Mouse (Mus musculus): ENCODE results near the gene Pitpna. TPM values are rescaled to one million over a fixed set of nuclear protein-coding genes. Genes with fewer than 3 reads are reported as not detected.
A peak's percentile ranks its signal among the peaks of the same experiment; 100 is the strongest.

Gene Pitpna
- total and polyA plus RNA-seq, 2 experiments from 2014 or later = 90.7 to 109 TPM

GRCm38 (mm10) chr11:75644684-75645083 is 56.8 kb downstream of the Pitpna start:
- no peak for DNase-seq (ENCODE audit: low spot score)
- no peak for ATAC-seq
- WGBS = 88% methylated on average over 9 of the region's 9 CpGs

GRCm38 (mm10) chr11:75647681-75648211 is 59.8 kb downstream of the Pitpna start:
- no peak overlapping the region for H3K4me2 ChIP-seq (ENCODE audit: low read depth, low read length)
- ATAC-seq (peak; percentile 89), DNase-seq (ENCODE audit: low spot score) (peak; percentile 80)
- WGBS = 39% methylated on average over 6 of the region's 6 CpGs
- H3K36me3 ChIP-seq (ENCODE audit: insufficient read depth, low read length) = 0 out of 2 replicates have a peak, but pooled peaks cover 4% of the 10 kb centered on the region
- no peaks in the 10 kb centered on the region for H3K27me3 ChIP-seq (ENCODE audit: insufficient read depth, low read length)
- H3K9me3 ChIP-seq (ENCODE audit: low read length) = no peaks in the 10 kb centered on the region
- no peak overlapping the region for H3K4me3 ChIP-seq (ENCODE audit: low read length)
- H3K9ac ChIP-seq (replicated peaks; ENCODE audit: low read length) = 0 out of 2 replicates have a peak overlapping the region, but pooled peaks have one; percentile 9
- peaks cover 5% of the 10 kb centered on the region for H3K4me1 ChIP-seq (ENCODE audit: insufficient read depth, low read length)
- TF ChIP-seq CTCF (IDR thresholded peaks at IDR 0.05; ENCODE audit: low read depth) = no peak
- peak overlapping the region; percentile 27; the same call in 1 of the 2 replicates for H3K27ac ChIP-seq

More at GRCm38 (mm10) chr11:75644684-75645083, 56.8 kb downstream of the Pitpna start:
- Histone ChIP-seq H3K9ac (replicated peaks; ENCODE audit: low read length) (no peak overlapping the region), H3K4me3 (ENCODE audit: low read length) (no peak overlapping the region), H3K4me1 (ENCODE audit: insufficient read depth, low read length) (no peaks in the 10 kb centered on the region), H3K27ac (no peak overlapping the region), H3K4me2 (ENCODE audit: low read depth, low read length) (no peak overlapping the region), H3K9me3 (ENCODE audit: low read length) (no peaks in the 10 kb centered on the region), H3K27me3 (ENCODE audit: insufficient read depth, low read length) (no peaks in the 10 kb centered on the region), H3K36me3 (ENCODE audit: insufficient read depth, low read length) (0 out of 2 replicates have a peak, but pooled peaks cover 4% of the 10 kb centered on the region)
- no peak for TF ChIP-seq CTCF (IDR thresholded peaks at IDR 0.05; ENCODE audit: low read depth)

GRCm38 (mm10) chr11:75649155-75649561 is 61.3 kb downstream of the Pitpna start:
- WGBS = 92% methylated on average over 4 of the region's 4 CpGs
- Histone ChIP-seq H3K36me3 (ENCODE audit: insufficient read depth, low read length) (no peaks in the 10 kb centered on the region), H3K4me3 (ENCODE audit: low read length) (no peak overlapping the region), H3K9ac (replicated peaks; ENCODE audit: low read length) (no peak overlapping the region), H3K27me3 (ENCODE audit: insufficient read depth, low read length) (no peaks in the 10 kb centered on the region), H3K9me3 (ENCODE audit: low read length) (no peaks in the 10 kb centered on the region), H3K4me2 (ENCODE audit: low read depth, low read length) (no peak overlapping the region), H3K4me1 (ENCODE audit: insufficient read depth, low read length) (peaks cover 9% of the 10 kb centered on the region), H3K27ac (peak overlapping the region; percentile 29; the same call in 1 of the 2 replicates)
- DNase-seq (ENCODE audit: low spot score) (no peak), ATAC-seq (no peak)
- no peak for TF ChIP-seq CTCF (IDR thresholded peaks at IDR 0.05; ENCODE audit: low read depth)

GRCm38 (mm10) chr11:75650311-75650710 is 62.4 kb downstream of the Pitpna start, which contains the start of gene Myo1c:
TSS of gene Myo1c (plus strand) at chr11:75650504.
- WGBS = 71% methylated on average over 7 of the region's 7 CpGs
- H3K9ac ChIP-seq (replicated peaks; ENCODE audit: low read length) = peak within 1 kb of the TSS; percentile 72
- ATAC-seq = no peak

DNA sequence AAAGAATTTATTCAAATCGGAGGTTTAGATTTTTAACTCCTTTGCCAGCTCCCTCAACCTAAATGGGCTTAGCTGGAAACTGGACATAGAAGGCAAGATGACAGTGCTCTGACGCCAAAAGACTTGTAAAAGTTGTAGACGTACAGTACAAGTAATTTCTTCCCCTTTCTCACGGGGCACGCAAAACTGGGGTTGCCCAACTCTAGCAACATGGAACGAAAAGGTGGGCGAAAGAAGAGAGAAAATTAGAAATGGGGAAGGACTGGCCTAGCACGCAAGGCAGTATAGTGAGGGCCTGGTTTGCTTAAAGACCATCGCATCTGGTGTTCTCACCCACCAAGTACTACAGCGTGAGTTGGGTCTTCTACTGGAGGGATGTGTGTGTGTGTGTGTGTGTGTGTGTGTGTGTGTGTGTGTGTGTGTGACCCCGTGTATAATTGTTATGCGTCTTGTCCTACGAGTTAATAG is 63.1 kb downstream of the Pitpna start:
- TF ChIP-seq CTCF (IDR thresholded peaks at IDR 0.05; ENCODE audit: low read depth) = no peak
- ATAC-seq (no peak), DNase-seq (ENCODE audit: low spot score) (no peak)
- Histone ChIP-seq H3K9me3 (ENCODE audit: low read length) (no peaks in the 10 kb centered on the region), H3K36me3 (ENCODE audit: insufficient read depth, low read length) (no peaks in the 10 kb centered on the region), H3K4me1 (ENCODE audit: insufficient read depth, low read length) (peaks cover 14% of the 10 kb centered on the region), H3K9ac (replicated peaks; ENCODE audit: low read length) (peak overlapping the region; percentile 72), H3K27me3 (ENCODE audit: insufficient read depth, low read length) (no peaks in the 10 kb centered on the region), H3K4me2 (ENCODE audit: low read depth, low read length) (peak overlapping the region; percentile 91), H3K27ac (peak overlapping the region; percentile 87; the same call in 1 of the 2 replicates), H3K4me3 (ENCODE audit: low read length) (peak overlapping the region; percentile 54)
- WGBS = 45% methylated on average over 13 of the region's 13 CpGs

More at GRCm38 (mm10) chr11:75650311-75650710, 62.4 kb downstream of the Pitpna start, which contains the start of gene Myo1c:
- DNase-seq (ENCODE audit: low spot score) = no peak
- H3K27ac ChIP-seq = peak within 1 kb of the TSS; percentile 87
- H3K9me3 ChIP-seq (ENCODE audit: low read length) = no peaks in the 10 kb centered on the region
- no peaks in the 10 kb centered on the region for H3K27me3 ChIP-seq (ENCODE audit: insufficient read depth, low read length)
- no peaks in the 10 kb centered on the region for H3K36me3 ChIP-seq (ENCODE audit: insufficient read depth, low read length)
- TF ChIP-seq CTCF (IDR thresholded peaks at IDR 0.05; ENCODE audit: low read depth) = no peak
- peak within 1 kb of the TSS; percentile 54 for H3K4me3 ChIP-seq (ENCODE audit: low read length)
- H3K4me2 ChIP-seq (ENCODE audit: low read depth, low read length) = peak within 1 kb of the TSS; percentile 91
- H3K4me1 ChIP-seq (ENCODE audit: insufficient read depth, low read length) = peaks cover 14% of the 10 kb centered on the region

DNA sequence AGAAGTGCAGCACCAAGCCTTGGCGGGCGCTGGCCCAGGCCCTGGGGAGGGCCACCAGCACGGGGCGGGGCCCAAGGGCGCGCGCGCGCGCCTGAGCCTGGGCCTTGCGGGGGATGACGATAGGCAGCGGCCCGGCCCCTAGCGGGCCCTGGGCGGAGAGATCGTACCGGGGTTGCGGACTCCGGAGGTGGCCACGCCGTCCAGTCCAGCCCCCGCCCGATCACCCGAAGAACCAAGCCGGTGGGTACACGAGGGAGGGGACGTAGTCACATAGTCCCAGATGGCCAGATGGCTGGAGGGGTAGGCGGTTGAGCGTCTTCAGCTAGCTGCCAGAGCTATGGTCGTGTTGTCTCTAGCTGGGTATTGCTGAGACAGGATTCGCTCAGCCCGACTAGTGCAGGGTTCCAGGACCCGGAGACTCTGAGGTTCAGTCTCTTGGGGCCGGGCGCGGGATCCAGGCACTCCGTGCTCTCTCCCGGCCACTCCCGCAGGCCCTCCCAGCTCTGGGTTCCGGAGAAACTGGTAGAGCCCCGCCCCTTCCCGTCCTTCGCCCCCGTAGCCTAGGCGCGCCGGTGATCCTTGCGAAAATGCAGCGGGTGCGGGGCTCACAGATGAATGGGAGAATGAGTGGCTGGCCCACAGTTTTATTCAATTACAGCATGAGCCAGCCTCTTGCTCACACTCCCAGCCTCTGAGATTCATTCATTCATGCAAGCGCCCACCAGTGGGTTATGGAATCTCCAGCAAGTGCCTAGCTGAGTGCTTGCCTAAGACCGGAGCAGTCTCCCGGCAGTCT is 63.7 kb downstream of the Pitpna start:
- Histone ChIP-seq H3K27ac (peak overlapping the region; percentile 87), H3K4me2 (ENCODE audit: low read depth, low read length) (peak overlapping the region; percentile 91), H3K4me1 (ENCODE audit: insufficient read depth, low read length) (peaks cover 19% of the 10 kb centered on the region), H3K4me3 (ENCODE audit: low read length) (peak overlapping the region; percentile 54), H3K36me3 (ENCODE audit: insufficient read depth, low read length) (no peaks in the 10 kb centered on the region), H3K9ac (replicated peaks; ENCODE audit: low read length) (peak overlapping the region; percentile 72), H3K27me3 (ENCODE audit: insufficient read depth, low read length) (no peaks in the 10 kb centered on the region), H3K9me3 (ENCODE audit: low read length) (no peaks in the 10 kb centered on the region)
- peak; percentile 55 for ATAC-seq
- no peak for TF ChIP-seq CTCF (IDR thresholded peaks at IDR 0.05; ENCODE audit: low read depth)
- WGBS = under 1% methylated on average over 54 of the region's 54 CpGs
- DNase-seq (ENCODE audit: low spot score) = peak; percentile 77

Data from hindbrain, postnatal 0 days (tissue).